Mouse (Mus musculus) ES-E14 (cell line): ENCODE data around the gene Rel.

ENCODE experiments used
- CHD2 ChIP-seq: IDR thresholded peaks from 2 replicates; pipeline ENCODE4 v1.6.1; 2014; ENCODE audit warnings: mild to moderate bottlenecking, low read depth, low read length, inconsistent platforms
- HCFC1 ChIP-seq: IDR thresholded peaks from 2 replicates; pipeline ENCODE4 v1.6.1; 2012; ENCODE audit warnings: low read length, inconsistent platforms, borderline replicate concordance; ENCODE audit not compliant: insufficient read depth
- MAFK ChIP-seq: IDR thresholded peaks from 2 replicates; pipeline ENCODE4 v1.6.1; 2014; ENCODE audit warnings: mild to moderate bottlenecking, low read depth, low read length, inconsistent platforms; ENCODE audit not compliant: insufficient read depth
- ZC3H11A ChIP-seq: IDR thresholded peaks from 2 replicates; pipeline ENCODE4 v1.6.1; 2012; ENCODE audit warnings: low read depth, mild to moderate bottlenecking, inconsistent platforms, low read length, borderline replicate concordance

DNA sequence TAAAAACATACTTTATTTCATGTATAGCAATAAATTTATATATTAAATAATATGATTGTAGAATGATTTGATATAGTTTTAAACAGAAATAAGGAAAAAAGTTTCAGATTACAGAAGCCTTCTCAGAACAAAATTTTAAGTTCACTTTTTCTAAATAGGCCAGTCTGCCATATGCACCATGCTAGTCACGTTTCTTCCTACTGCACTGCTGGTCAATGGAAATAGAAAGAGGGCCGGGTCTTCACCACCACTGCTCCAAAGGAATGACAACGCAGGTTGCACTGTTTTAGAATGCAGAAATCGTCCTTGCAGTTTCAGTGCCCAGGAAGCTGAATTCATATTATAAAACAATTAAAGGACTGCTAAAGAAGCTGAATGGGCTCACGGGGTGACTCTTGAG lies 12.3 kb upstream of the Rel start:
- TF ChIP-seq MAFK (no peak), CHD2 (no peak), HCFC1 (no peak), ZC3H11A (no peak)
